Mouse (Mus musculus) C2C12 (cell line): ENCODE measurements at regions not wholly inside any gene's neighbourhood (a gene's known extent, or its start where the extent isn't known, plus 50 kb on each side); places are given as distances from the start of the nearest gene placed in this dataset.

Source experiments
- H3K27me3 ChIP-seq: one replicate; pipeline ENCODE4 v1.6.1; 2011; ENCODE audit not compliant: control insufficient read depth, insufficient read depth, insufficient read length
- H3K36me3 ChIP-seq: one replicate; pipeline ENCODE4 v1.6.1; 2011; ENCODE audit not compliant: control insufficient read depth, insufficient read depth
- H3K4me3 ChIP-seq: one replicate; pipeline ENCODE4 v1.5.1; 2011; ENCODE audit warnings: mild to moderate bottlenecking, control low read depth; ENCODE audit not compliant: poor library complexity, insufficient read depth, severe bottlenecking
- H3K79me2 ChIP-seq: one replicate; pipeline ENCODE4 v1.6.1; 2011; ENCODE audit not compliant: control insufficient read depth, insufficient read depth
- H3K79me3 ChIP-seq: one replicate; pipeline ENCODE4 v1.6.1; 2011; ENCODE audit warnings: low read depth, control low read depth
- H3ac ChIP-seq: one replicate; pipeline ENCODE3; 2011; ENCODE audit warnings: low read depth; ENCODE audit not compliant: control insufficient read depth, insufficient read length
- CEBPB ChIP-seq: IDR thresholded peaks from one replicate; pipeline ENCODE4 v1.6.1; 2011; ENCODE audit warnings: low read depth, mild to moderate bottlenecking, control low read depth, moderate library complexity
- CTCF ChIP-seq: IDR thresholded peaks from one replicate; pipeline ENCODE4 v1.5.1; 2011; ENCODE audit not compliant: control insufficient read depth, insufficient read depth, insufficient read length
- FOSL1 ChIP-seq: IDR thresholded peaks from one replicate; pipeline ENCODE4 v1.8.0; 2011; ENCODE audit warnings: mild to moderate bottlenecking, low read length; ENCODE audit not compliant: poor library complexity, insufficient read depth, severe bottlenecking
- MAX ChIP-seq: IDR thresholded peaks from one replicate; pipeline ENCODE4 v1.6.1; 2011; ENCODE audit warnings: mild to moderate bottlenecking, control low read depth
- MYOD1 ChIP-seq: IDR thresholded peaks from one replicate; pipeline ENCODE4 v1.6.1; 2011; ENCODE audit warnings: low read depth; ENCODE audit not compliant: control insufficient read depth, insufficient read length
- MYOG ChIP-seq: IDR thresholded peaks from one replicate; pipeline ENCODE4 v1.6.1; 2011; ENCODE audit not compliant: control insufficient read depth, insufficient read length; ENCODE audit errors: extremely low read depth
- USF1 ChIP-seq: IDR thresholded peaks from one replicate; pipeline ENCODE4 v1.6.1; 2011; ENCODE audit warnings: low read depth, mild to moderate bottlenecking, control low read depth, moderate library complexity

GRCm38 (mm10) chr4:127819501-127819900, 151.2 kb downstream of the CK137956 start:
- Histone ChIP-seq H3K79me3 (no peaks in the 10 kb centered on the region), H3K4me3 (no peak overlapping the region), H3K27me3 (no peaks in the 10 kb centered on the region), H3K36me3 (no peaks in the 10 kb centered on the region), H3K79me2 (no peaks in the 10 kb centered on the region), H3ac (no peak overlapping the region)
- no peak for TF ChIP-seq MYOD1
- TF ChIP-seq FOSL1 = no peak
- no peak for TF ChIP-seq CTCF
- no peak for TF ChIP-seq CEBPB
- TF ChIP-seq MYOG = no peak
- TF ChIP-seq USF1 = no peak
- no peak for TF ChIP-seq MAX

- no peaks in the 10 kb centered on the region for H3K36me3 ChIP-seq
- no peaks in the 10 kb centered on the region for H3K27me3 ChIP-seq
- H3K79me3 ChIP-seq = no peaks in the 10 kb centered on the region
- TF ChIP-seq MYOD1 (no peak), CTCF (no peak), CEBPB (no peak), MAX (no peak), FOSL1 (no peak), MYOG (no peak), USF1 (no peak)
- H3ac ChIP-seq = no peak overlapping the region
- no peaks in the 10 kb centered on the region for H3K79me2 ChIP-seq
- no peak overlapping the region for H3K4me3 ChIP-seq
Measured at GRCm38 (mm10) chr4:127819009-127819408, 151.7 kb downstream of the CK137956 start.

- TF ChIP-seq FOSL1 (no peak), CTCF (no peak), USF1 (no peak), MYOG (no peak), MYOD1 (no peak), MAX (no peak), CEBPB (no peak)
- no peaks in the 10 kb centered on the region for H3K36me3 ChIP-seq
- H3K4me3 ChIP-seq = no peak overlapping the region
- no peaks in the 10 kb centered on the region for H3K27me3 ChIP-seq
- H3K79me3 ChIP-seq = no peaks in the 10 kb centered on the region
- H3ac ChIP-seq = no peak overlapping the region
- no peaks in the 10 kb centered on the region for H3K79me2 ChIP-seq
Measured at GRCm38 (mm10) chr4:127814631-127815030, 156.1 kb downstream of the CK137956 start.

GRCm38 (mm10) chr4:127812047-127812545, 158.7 kb downstream of the CK137956 start:
- Histone ChIP-seq H3K27me3 (no peaks in the 10 kb centered on the region), H3K79me3 (no peaks in the 10 kb centered on the region), H3ac (no peak overlapping the region), H3K4me3 (no peak overlapping the region), H3K79me2 (no peaks in the 10 kb centered on the region), H3K36me3 (no peaks in the 10 kb centered on the region)
- TF ChIP-seq FOSL1 (no peak), MYOG (no peak), CTCF (no peak)

- H3K36me3 ChIP-seq = no peaks in the 10 kb centered on the region
Measured at GRCm38 (mm10) chr4:127810899-127811510, 159.7 kb downstream of the CK137956 start.

GRCm38 (mm10) chr4:127809006-127809405, 161.7 kb downstream of the CK137956 start:
- Histone ChIP-seq H3K36me3 (no peaks in the 10 kb centered on the region), H3K4me3 (no peak overlapping the region), H3ac (no peak overlapping the region), H3K27me3 (no peaks in the 10 kb centered on the region), H3K79me3 (no peaks in the 10 kb centered on the region), H3K79me2 (no peaks in the 10 kb centered on the region)
- TF ChIP-seq MYOD1 (no peak), CTCF (no peak), USF1 (no peak), MYOG (no peak), MAX (no peak), FOSL1 (no peak), CEBPB (no peak)

More at GRCm38 (mm10) chr4:127810899-127811510, 159.7 kb downstream of the CK137956 start:
- H3K79me2 ChIP-seq = no peaks in the 10 kb centered on the region
- H3ac ChIP-seq = no peak overlapping the region
- no peaks in the 10 kb centered on the region for H3K79me3 ChIP-seq
- no peak overlapping the region for H3K4me3 ChIP-seq
- H3K27me3 ChIP-seq = no peaks in the 10 kb centered on the region
- no peak for TF ChIP-seq FOSL1
